Mouse (Mus musculus): ENCODE data around the gene Olfr1053. TPM values are rescaled to one million over a fixed set of nuclear protein-coding genes. Genes with fewer than 3 reads are reported as not detected.
"Not testable (repeated sequence)": the region's sequence is repeated elsewhere in the genome, so short reads cannot be mapped to it uniquely, and the experiment has no call there.

The Olfr1053 gene
- not detected for total RNA-seq (2021)
- long read RNA-seq, experiment 1: 0 reads
- long read RNA-seq, experiment 2: 0 reads

GRCm38 (mm10) chr2:86315184-86315583 is at the start of gene Olfr1053:
Gene Olfr1053, minus strand, starts transcription at chr2:86315284.
- DNase-seq (ENCODE audit: low spot score in 2 of 2): no peak

GRCm38 (mm10) chr2:86362369-86362768 is 47.3 kb upstream of the Olfr1053 start, which contains the start of gene Olfr1056:
Gene Olfr1056, minus strand, starts transcription at chr2:86362469.
- DNase-seq (ENCODE audit: low spot score in 2 of 2): no peak

GRCm38 (mm10) chr2:86351751-86352150 is 36.7 kb upstream of the Olfr1053 start:
- DNase-seq (ENCODE audit: low spot score in 2 of 2): peak in 1 of 2 experiments; percentile 42

GRCm38 (mm10) chr2:86350184-86350583 is 35.1 kb upstream of the Olfr1053 start, which contains the start of gene Olfr1055:
Gene Olfr1055, minus strand, starts transcription at chr2:86350284.
- no peak for DNase-seq (ENCODE audit: low spot score in 2 of 2)

GRCm38 (mm10) chr2:86335333-86335732 is 20.2 kb upstream of the Olfr1053 start, which contains the start of gene Olfr1054:
Gene Olfr1054, minus strand, starts transcription at chr2:86335433.
- no peak for DNase-seq (ENCODE audit: low spot score in 2 of 2)

GRCm38 (mm10) chr2:86292155-86292554 is 22.9 kb downstream of the Olfr1053 start, which contains the start of gene Olfr1052:
Gene Olfr1052, plus strand, starts transcription at chr2:86292455.
- no peak for DNase-seq (ENCODE audit: low spot score in 2 of 2)

- not testable (repeated sequence) for DNase-seq (ENCODE audit: low spot score in 2 of 2)
Measured at GRCm38 (mm10) chr2:86278988-86279387, 36.1 kb downstream of the Olfr1053 start, which contains the start of gene Olfr1051. Gene Olfr1051, minus strand, starts transcription at chr2:86279088.

Other genes starting within 250 kb of the Olfr1053 start
- not detected for gene Olfr1036, start 241.3 kb downstream of the Olfr1053 start, total RNA-seq (2021)
- gene Olfr1037, start 227.9 kb downstream of the Olfr1053 start, total RNA-seq (2021): not detected
- not detected for gene Olfr1039, start 179.4 kb downstream of the Olfr1053 start, total RNA-seq (2021)
- gene Olfr1040, start 168.6 kb downstream of the Olfr1053 start, total RNA-seq (2021): not detected
- not detected for gene Olfr1042, start 153.4 kb downstream of the Olfr1053 start, total RNA-seq (2021)
- not detected for gene Olfr1043, start 147.8 kb downstream of the Olfr1053 start, total RNA-seq (2021)
- gene Olfr1044, start 137.5 kb downstream of the Olfr1053 start, total RNA-seq (2021): not detected
- gene Olfr52, start 129.6 kb downstream of the Olfr1053 start, total RNA-seq (2021): not detected
- not detected for gene Olfr1045, start 112.3 kb downstream of the Olfr1053 start, total RNA-seq (2021)
- not detected for gene Olfr1046, start 96.0 kb downstream of the Olfr1053 start, total RNA-seq (2021)
- gene Olfr1047, start 83.9 kb downstream of the Olfr1053 start, total RNA-seq (2021): not detected
- gene Olfr1048, start 75.0 kb downstream of the Olfr1053 start, total RNA-seq (2021): not detected
- gene Olfr1049, start 57.0 kb downstream of the Olfr1053 start, total RNA-seq (2021): not detected
- not detected for gene Olfr1051, start 36.2 kb downstream of the Olfr1053 start, total RNA-seq (2021)
- not detected for gene Olfr1052, start 22.8 kb downstream of the Olfr1053 start, total RNA-seq (2021)
- gene Olfr1054, start 20.1 kb upstream of the Olfr1053 start, total RNA-seq (2021): not detected
- not detected for gene Olfr1055, start 35.0 kb upstream of the Olfr1053 start, total RNA-seq (2021)
- gene Olfr1056, start 47.2 kb upstream of the Olfr1053 start, total RNA-seq (2021): not detected
- not detected for gene Olfr1057, start 63.1 kb upstream of the Olfr1053 start, total RNA-seq (2021)
- not detected for gene Olfr1058, start 73.3 kb upstream of the Olfr1053 start, total RNA-seq (2021)
- gene Olfr1061, start 98.8 kb upstream of the Olfr1053 start, total RNA-seq (2021): not detected
- not detected for gene Olfr1062, start 111.5 kb upstream of the Olfr1053 start, total RNA-seq (2021)
- not detected for gene Olfr1065, start 135.3 kb upstream of the Olfr1053 start, total RNA-seq (2021)
- gene Olfr1066, start 141.0 kb upstream of the Olfr1053 start, total RNA-seq (2021): not detected
- not detected for gene Olfr228, start 172.1 kb upstream of the Olfr1053 start, total RNA-seq (2021)
- gene Olfr1076, start 193.2 kb upstream of the Olfr1053 start, total RNA-seq (2021): not detected
- gene Olfr1079, start 227.2 kb upstream of the Olfr1053 start, total RNA-seq (2021): not detected
- gene Olfr1080, start 243.0 kb upstream of the Olfr1053 start, total RNA-seq (2021): not detected

Measured in layer of hippocampus, postnatal 14 days (tissue).